Mouse (Mus musculus): ENCODE results near the gene Zfp580. TPM values are rescaled to one million over a fixed set of nuclear protein-coding genes. Genes with fewer than 3 reads are reported as not detected.
"Not testable (repeated sequence)": the region's sequence is repeated elsewhere in the genome, so short reads cannot be mapped to it uniquely, and the experiment has no call there.

Zfp580 gene
- total RNA-seq (2021) = 10 to 100 TPM; 10.1 to 11.6 TPM
- long read RNA-seq, experiment 1, transcript Zfp580-201 (2 exons, 1,096 nt) = major isoform, 14 of 18 reads
- long read RNA-seq, experiment 1, partial matches to known transcripts = 0 of 18 reads
- long read RNA-seq, experiment 1, other reads (novel, unspliced or antisense) = 4 of 18 reads
- long read RNA-seq, experiment 2, transcript Zfp580-201 (2 exons, 1,096 nt) = major isoform, 15 of 15 reads
- long read RNA-seq, experiment 2, partial matches to known transcripts = 0 of 15 reads
- long read RNA-seq, experiment 2, other reads (novel, unspliced or antisense) = 0 of 15 reads

GRCm38 (mm10) chr7:5051193-5052192 is at the start of gene Zfp580:
Gene Zfp580, plus strand, starts transcription at chr7:5051538.
- peak; percentile 63 to 80 for DNase-seq (ENCODE audit: low spot score in 2 of 2)

GRCm38 (mm10) chr7:5002876-5003275 is 48.5 kb upstream of the Zfp580 start:
- DNase-seq (ENCODE audit: low spot score in 2 of 2) = not testable (repeated sequence)

GRCm38 (mm10) chr7:5008229-5008628 is 43.1 kb upstream of the Zfp580 start:
- no peak for DNase-seq (ENCODE audit: low spot score in 2 of 2)

- no peak for DNase-seq (ENCODE audit: low spot score in 2 of 2)
These were observed 38.4 kb upstream of the Zfp580 start for GRCm38 (mm10) chr7:5012681-5013513.

- DNase-seq (ENCODE audit: low spot score in 2 of 2) = peak; percentile 95 to 96
These were observed 36.9 kb upstream of the Zfp580 start, which contains the start of the genes Zfp524 and Fiz1 for GRCm38 (mm10) chr7:5014251-5015117. Gene Zfp524, plus strand, starts transcription at chr7:5014415. Gene Fiz1, minus strand, starts transcription at chr7:5014697.

GRCm38 (mm10) chr7:5015118-5016001 is 36.0 kb upstream of the Zfp580 start, which contains the start of gene Gm44973:
Gene Gm44973, plus strand, starts transcription at chr7:5015496.
- DNase-seq (ENCODE audit: low spot score in 2 of 2) = peak; percentile 95 to 97

GRCm38 (mm10) chr7:5016057-5016456 is 35.3 kb upstream of the Zfp580 start:
- no peak for DNase-seq (ENCODE audit: low spot score in 2 of 2)

- DNase-seq (ENCODE audit: low spot score in 2 of 2) = no peak
These were observed 34.4 kb upstream of the Zfp580 start for GRCm38 (mm10) chr7:5016920-5017319.

GRCm38 (mm10) chr7:5017352-5017751 is 34.0 kb upstream of the Zfp580 start:
- no peak for DNase-seq (ENCODE audit: low spot score in 2 of 2)

- DNase-seq (ENCODE audit: low spot score in 2 of 2) = no peak
These were observed 33.4 kb upstream of the Zfp580 start for GRCm38 (mm10) chr7:5017931-5018330.

- not testable (repeated sequence) for DNase-seq (ENCODE audit: low spot score in 2 of 2)
These were observed 31.8 kb upstream of the Zfp580 start for GRCm38 (mm10) chr7:5019576-5019975.

- peak; percentile 97 to 99 for DNase-seq (ENCODE audit: low spot score in 2 of 2)
These were observed 31.2 kb upstream of the Zfp580 start, which contains the start of the genes Zfp865 and Ccdc106 for GRCm38 (mm10) chr7:5020000-5020681. Gene Zfp865, plus strand, starts transcription at chr7:5020376. Gene Ccdc106, plus strand, starts transcription at chr7:5020553.

GRCm38 (mm10) chr7:5020685-5021084 is 30.7 kb upstream of the Zfp580 start:
- no peak for DNase-seq (ENCODE audit: low spot score in 2 of 2)

- DNase-seq (ENCODE audit: low spot score in 2 of 2) = no peak
These were observed 30.1 kb upstream of the Zfp580 start for GRCm38 (mm10) chr7:5021197-5021596.

GRCm38 (mm10) chr7:5029543-5029942 is 21.8 kb upstream of the Zfp580 start:
- DNase-seq (ENCODE audit: low spot score in 2 of 2) = no peak

GRCm38 (mm10) chr7:5029946-5030345 is 21.4 kb upstream of the Zfp580 start:
- no peak for DNase-seq (ENCODE audit: low spot score in 2 of 2)

GRCm38 (mm10) chr7:5030554-5031275 is 20.6 kb upstream of the Zfp580 start:
- no peak for DNase-seq (ENCODE audit: low spot score in 2 of 2)

Measured in gastrocnemius, postnatal 4 days (tissue).